In genomic region chr2:180967010-180967763, GRCm38 (mm10) we compare ENCODE assay signal across 8 mouse cellular contexts. TPM values are rescaled to one million over a fixed set of nuclear protein-coding genes. Genes with fewer than 3 reads are reported as not detected.
DNase-seq lines count a peak whose midpoint lies in the region; ATAC-seq lines count a peak whose summit lies in the region.

Arfgap1 (plus strand) TSS chr2:180967225.

- H3K4me3 ChIP-seq in heart, embryonic 10.5 days, result peak within 1 kb of the TSS; percentile 96
- H3K4me3 ChIP-seq in kidney, embryonic 15.5 days (replicated peaks), result peak within 1 kb of the TSS; percentile 94

- no peaks in the 10 kb centered on the region for H3K27me3 ChIP-seq in heart, embryonic 10.5 days (ENCODE audit: insufficient read depth, poor library complexity, severe bottlenecking)
- H3K27me3 ChIP-seq in kidney, embryonic 15.5 days, result no peaks in the 10 kb centered on the region

- DNase-seq in A20 (ENCODE audit: low read depth, low spot score) (peak; percentile 91), liver (peak; percentile 91)
- DNase-seq in brain, adult 2 months (ENCODE audit: low read depth, low spot score), result peak; percentile 98
- DNase-seq in heart, embryonic 10.5 days (ENCODE audit: low spot score), result peak; percentile 96
- DNase-seq in spleen, postnatal 4 days (ENCODE audit: low spot score in 2 of 2), result peak; percentile 86 to 93

- H3K9me3 ChIP-seq in heart, embryonic 10.5 days, result no peaks in the 10 kb centered on the region
- no peaks in the 10 kb centered on the region for H3K9me3 ChIP-seq in kidney, embryonic 15.5 days (replicated peaks)

- H3K9ac ChIP-seq in kidney, embryonic 15.5 days, result peak within 1 kb of the TSS; percentile 94

- peaks cover 33% of the 10 kb centered on the region for H3K4me1 ChIP-seq in heart, embryonic 10.5 days
- peaks cover 27% of the 10 kb centered on the region for H3K4me1 ChIP-seq in kidney, embryonic 15.5 days

- H3K27ac ChIP-seq in heart, embryonic 10.5 days, result peak within 1 kb of the TSS; percentile 95
- H3K27ac ChIP-seq in kidney, embryonic 15.5 days, result peak within 1 kb of the TSS; percentile 91

- ATAC-seq in erythroblast, adult 5-6 weeks (replicated peaks; ENCODE audit: low FRiP score, poor library complexity, severe bottlenecking), result peak; percentile 94
- ATAC-seq in kidney, embryonic 15.5 days (replicated peaks; ENCODE audit: low FRiP score), result peak; percentile 96
- peak; percentile 83 for ATAC-seq in monocyte, adult 5-6 weeks (replicated peaks; ENCODE audit: insufficient number of reproducible peaks, low FRiP score, low TSS enrichment, poor library complexity, severe bottlenecking)

- peaks cover 32% of the 10 kb centered on the region for H3K36me3 ChIP-seq in heart, embryonic 10.5 days
- H3K36me3 ChIP-seq in kidney, embryonic 15.5 days, result peaks cover 35% of the 10 kb centered on the region

- peak within 1 kb of the TSS; percentile 64 for H3K4me2 ChIP-seq in kidney, embryonic 15.5 days

- WGBS in heart, embryonic 10.5 days, result under 1% methylated on average over 57 of the region's 57 CpGs
- under 1% methylated on average over 57 of the region's 57 CpGs for WGBS in kidney, embryonic 15.5 days

RNA-seq across cellular contexts. Expression of gene Arfgap1, which starts in this region (rescaled TPM):
- 11.9 and 12.5 TPM in 2 replicates for total RNA-seq in erythroblast, adult 5-6 weeks (2015; ENCODE audit: low replicate concordance)
- total RNA-seq in erythroblast, adult 5-6 weeks (2017; ENCODE audit: low replicate concordance), result 11.2 and 21.0 TPM in 2 replicates
- polyA plus RNA-seq in heart, embryonic 10.5 days (2016; fragmentation: Nextera tagmentation; extraction: Ambion mirVana), result 101 and 104 TPM in 2 replicates
- 90.4 and 105 TPM in 2 replicates for polyA plus RNA-seq in kidney, embryonic 15.5 days (2015; fragmentation: Nextera tagmentation; extraction: Ambion mirVana)
- total RNA-seq in monocyte, adult 5-6 weeks (2017), result 57.8 to 60.2 TPM (median 58.8 TPM) in 3 replicates

Comparison
In these comparisons a context has a peak if more than half of its experiments do, and no peak if none do; other contexts are left out.
1. Peak in every context shown above with its lines: DNase-seq, ATAC-seq, H3K4me3 ChIP-seq and H3K27ac ChIP-seq.